Mouse (Mus musculus): ENCODE results near the gene Olfr1166. TPM values are rescaled to one million over a fixed set of nuclear protein-coding genes. Genes with fewer than 3 reads are reported as not detected.

Gene Olfr1166
- polyA plus RNA-seq (2017; shearing (Covaris generic)): not detected

DNA sequence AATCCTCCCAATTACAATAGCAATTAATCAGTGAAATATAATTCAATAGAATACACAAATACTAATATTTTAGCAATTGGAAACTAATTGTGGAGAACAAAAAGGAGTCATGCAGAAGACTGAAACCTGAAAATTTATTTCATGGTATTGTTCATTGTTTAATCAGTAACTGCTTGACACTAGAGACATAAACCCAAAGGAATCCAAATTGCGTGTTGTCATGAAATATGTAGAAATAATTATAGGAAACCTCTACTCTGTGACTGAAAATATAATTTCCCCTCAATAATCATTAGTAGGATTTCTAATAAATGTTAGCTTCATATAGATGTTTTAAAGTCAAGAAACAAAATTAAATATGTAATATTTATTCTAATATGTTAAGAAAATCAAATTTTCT lies at the start of gene Olfr1166:
Gene Olfr1166 (minus strand): TSS at position 101 of the 400 bp plus-strand sequence.

DNA sequence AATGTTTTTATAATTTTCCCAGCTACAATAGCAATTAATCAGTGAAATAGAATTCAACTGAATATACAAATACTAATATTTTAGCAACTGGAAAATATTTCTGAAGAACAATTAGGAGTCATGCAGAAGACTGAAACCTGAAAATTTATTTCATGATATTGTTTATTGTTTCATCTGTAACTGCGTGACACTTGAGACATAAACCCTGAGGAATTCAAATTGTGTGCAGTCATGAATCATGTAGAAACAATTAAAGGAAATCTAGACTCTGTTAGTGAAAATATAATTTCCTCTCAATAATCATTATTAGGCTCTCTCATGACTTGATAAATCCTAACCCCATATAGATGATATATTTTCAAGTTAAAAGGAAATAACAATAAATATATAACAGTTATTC lies 27.0 kb upstream of the Olfr1166 start, which contains the start of gene Olfr1167:
Gene Olfr1167 (minus strand): TSS at position 101 of the 400 bp plus-strand sequence.

DNA sequence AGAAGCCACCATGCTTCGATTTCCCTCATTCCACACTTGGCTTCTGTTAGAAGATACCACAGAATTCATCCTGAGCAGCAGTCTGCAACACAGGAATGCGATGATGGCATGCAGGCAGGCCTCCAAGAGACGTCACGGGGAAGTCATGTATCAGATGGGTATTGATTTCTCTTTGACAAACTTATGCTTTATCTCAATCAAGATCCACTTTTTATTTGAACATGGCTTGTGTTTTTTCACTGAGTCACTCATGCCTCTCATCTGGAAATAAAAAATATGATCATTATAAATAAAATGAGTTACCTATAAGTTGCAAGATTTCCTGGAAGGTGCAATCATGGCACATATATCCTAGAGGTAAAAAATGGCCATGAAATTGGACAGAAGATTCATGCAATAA lies 34.2 kb downstream of the Olfr1166 start, which contains the start of gene Olfr1164:
Gene Olfr1164 (minus strand): TSS at position 101 of the 400 bp plus-strand sequence.

Other genes with a start within 250 kb of the Olfr1166 start
- not detected for gene Olfr1153, start 233.3 kb downstream of the Olfr1166 start, polyA plus RNA-seq (2017; shearing (Covaris generic))
- not detected for gene Olfr1154, start 223.1 kb downstream of the Olfr1166 start, polyA plus RNA-seq (2017; shearing (Covaris generic))
- gene Olfr1155, start 183.1 kb downstream of the Olfr1166 start, polyA plus RNA-seq (2017; shearing (Covaris generic)): not detected
- 0.11 TPM for gene Olfr1156, start 175.2 kb downstream of the Olfr1166 start, polyA plus RNA-seq (2017; shearing (Covaris generic))
- not detected for gene Olfr1157, start 160.0 kb downstream of the Olfr1166 start, polyA plus RNA-seq (2017; shearing (Covaris generic))
- gene Olfr74, start 153.6 kb downstream of the Olfr1166 start, polyA plus RNA-seq (2017; shearing (Covaris generic)): not detected
- not detected for gene Olfr1158, start 138.2 kb downstream of the Olfr1166 start, polyA plus RNA-seq (2017; shearing (Covaris generic))
- gene Olfr1160, start 120.0 kb downstream of the Olfr1166 start, polyA plus RNA-seq (2017; shearing (Covaris generic)): not detected
- gene Olfr1161, start 105.5 kb downstream of the Olfr1166 start, polyA plus RNA-seq (2017; shearing (Covaris generic)): not detected
- gene Olfr73, start 90.6 kb downstream of the Olfr1166 start, polyA plus RNA-seq (2017; shearing (Covaris generic)): not detected
- gene Olfr1162, start 77.1 kb downstream of the Olfr1166 start, polyA plus RNA-seq (2017; shearing (Covaris generic)): not detected
- not detected for gene Olfr1163, start 56.4 kb downstream of the Olfr1166 start, polyA plus RNA-seq (2017; shearing (Covaris generic))
- gene Olfr1164, start 34.3 kb downstream of the Olfr1166 start, polyA plus RNA-seq (2017; shearing (Covaris generic)): not detected
- gene Olfr1167, start 26.9 kb upstream of the Olfr1166 start, polyA plus RNA-seq (2017; shearing (Covaris generic)): not detected
- not detected for gene Olfr1168, start 53.6 kb upstream of the Olfr1166 start, polyA plus RNA-seq (2017; shearing (Covaris generic))
- not detected for gene Olfr1170, start 100.1 kb upstream of the Olfr1166 start, polyA plus RNA-seq (2017; shearing (Covaris generic))
- gene Olfr1173, start 151.6 kb upstream of the Olfr1166 start, polyA plus RNA-seq (2017; shearing (Covaris generic)): not detected
- gene Olfr1174-ps, start 186.9 kb upstream of the Olfr1166 start, polyA plus RNA-seq (2017; shearing (Covaris generic)): not detected
- gene Olfr1175-ps, start 198.9 kb upstream of the Olfr1166 start, polyA plus RNA-seq (2017; shearing (Covaris generic)): not detected
- gene Olfr1176, start 208.4 kb upstream of the Olfr1166 start, polyA plus RNA-seq (2017; shearing (Covaris generic)): not detected
- not detected for gene Olfr1177-ps, start 218.2 kb upstream of the Olfr1166 start, polyA plus RNA-seq (2017; shearing (Covaris generic))

Measured in CD4-positive, CD25-positive, alpha-beta regulatory T cell, adult 9 weeks (primary cell).